Comparison of ENCODE assay signal across 10 mouse cellular contexts in the genomic region with DNA sequence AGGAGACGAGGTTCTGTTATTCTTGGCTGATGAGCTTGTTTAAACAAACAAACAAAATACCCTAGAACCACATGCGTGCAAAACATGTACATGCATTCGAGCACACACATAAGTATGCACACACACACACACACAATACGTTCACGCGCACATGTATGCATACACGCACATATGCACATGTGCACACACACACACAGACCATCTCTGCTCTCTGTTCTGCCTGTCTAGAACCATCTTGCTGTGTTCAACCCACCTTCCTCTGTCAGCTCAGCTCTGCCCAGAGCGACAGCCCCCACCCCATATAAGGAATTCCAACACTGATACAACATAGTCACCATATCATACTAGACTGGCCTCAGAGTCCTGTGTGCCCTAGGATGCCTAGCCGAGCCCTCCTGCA. TPM values are rescaled to one million over a fixed set of nuclear protein-coding genes. Genes with fewer than 3 reads are reported as not detected.
DNase-seq lines count a peak whose midpoint lies in the region; ATAC-seq and TF ChIP-seq lines count a peak whose summit lies in the region.
"Had no signal": no experiment of that assay in that cellular context is flagged by ENCODE, and none has a peak within 500 bp of the region (broad histone marks: within the 10 kb centered on the region; RNA-seq: fewer than 3 reads in every experiment).

No protein-coding gene starts in this region.

- intact Hi-C loops in heart, adult 2 months (cut with DNase I) = no loop called here
- intact Hi-C loops in gastrocnemius, postnatal 36 days (cut with DNase I) = no loop called here

- WGBS in heart, adult 2 months = 59% methylated on average over 9 of the region's 9 CpGs
- WGBS in kidney, postnatal 0 days = 75% methylated on average over 9 of the region's 9 CpGs
- 78% methylated on average over 9 of the region's 9 CpGs for WGBS in kidney, embryonic 14.5 days
- WGBS in neural tube, embryonic 13.5 days = 80% methylated on average over 9 of the region's 9 CpGs
- 71% methylated on average over 9 of the region's 9 CpGs for WGBS in stomach, postnatal 0 days

- 0 out of 2 replicates have a peak, but pooled peaks have one; percentile 7 for ATAC-seq in kidney, postnatal 0 days (replicated peaks; ENCODE audit: low FRiP score, low read depth)
- ATAC-seq in kidney, embryonic 14.5 days (ENCODE audit: low FRiP score, low TSS enrichment) = no peak
- no peak for ATAC-seq in neural tube, embryonic 13.5 days (ENCODE audit: low read depth)
- ATAC-seq in stomach, postnatal 0 days (ENCODE audit: low FRiP score, low TSS enrichment) = no peak

- H3K27ac ChIP-seq in heart, adult 2 months = peak overlapping the region; percentile 72; the same call in 1 of the 2 replicates
- H3K27ac ChIP-seq in kidney, postnatal 0 days = no peak overlapping the region
- no peak overlapping the region for H3K27ac ChIP-seq in kidney, embryonic 14.5 days (ENCODE audit: low read depth, low read length)
- H3K27ac ChIP-seq in neural tube, embryonic 13.5 days (replicated peaks) = 0 out of 2 replicates have a peak overlapping the region, but pooled peaks have one; percentile 23
- H3K27ac ChIP-seq in stomach, postnatal 0 days (replicated peaks) = peak overlapping the region; percentile 24; the same call in 1 of the 2 replicates
- H3K27ac ChIP-seq: limb, embryonic 13.5 days had no signal

- TF ChIP-seq CTCF in heart, adult 2 months (IDR thresholded peaks at IDR 0.05) = no peak
- TF ChIP-seq CTCF in kidney, postnatal 0 days (IDR thresholded peaks at IDR 0.05; ENCODE audit: low read depth) = no peak
- TF ChIP-seq CTCF in stomach, postnatal 0 days (IDR thresholded peaks at IDR 0.05; ENCODE audit: low read depth) = no peak

- no peak overlapping the region for H3K4me3 ChIP-seq in heart, adult 2 months
- H3K4me3 ChIP-seq in kidney, postnatal 0 days (replicated peaks; ENCODE audit: low read depth, low read length) = no peak overlapping the region
- no peak overlapping the region for H3K4me3 ChIP-seq in kidney, embryonic 14.5 days (ENCODE audit: low read length)
- no peak overlapping the region for H3K4me3 ChIP-seq in neural tube, embryonic 13.5 days
- no peak overlapping the region for H3K4me3 ChIP-seq in stomach, postnatal 0 days (ENCODE audit: low read depth, low read length)
- H3K4me3 ChIP-seq: limb, embryonic 13.5 days had no signal

- no peaks in the 10 kb centered on the region for H3K27me3 ChIP-seq in heart, adult 2 months (ENCODE audit: control insufficient read depth, insufficient read depth, low read length)
- no peaks in the 10 kb centered on the region for H3K27me3 ChIP-seq in kidney, postnatal 0 days (ENCODE audit: insufficient read depth, low read length)
- H3K27me3 ChIP-seq in kidney, embryonic 14.5 days (ENCODE audit: control insufficient read depth, insufficient read depth, low read length) = no peaks in the 10 kb centered on the region
- H3K27me3 ChIP-seq in neural tube, embryonic 13.5 days = no peaks in the 10 kb centered on the region
- H3K27me3 ChIP-seq in stomach, postnatal 0 days (ENCODE audit: control insufficient read depth, insufficient read depth, low read length) = no peaks in the 10 kb centered on the region
- H3K27me3 ChIP-seq: limb, embryonic 13.5 days had no signal

- peaks cover 7% of the 10 kb centered on the region for H3K36me3 ChIP-seq in heart, adult 2 months (ENCODE audit: control insufficient read depth, insufficient read depth, low read length)
- H3K36me3 ChIP-seq in kidney, postnatal 0 days (ENCODE audit: insufficient read depth, low read length) = peaks cover 12% of the 10 kb centered on the region; the same call in 1 of the 2 replicates
- H3K36me3 ChIP-seq in kidney, embryonic 14.5 days (ENCODE audit: control insufficient read depth, insufficient read depth, low read length) = peaks cover 4% of the 10 kb centered on the region; the same call in 1 of the 2 replicates
- peaks cover 49% of the 10 kb centered on the region for H3K36me3 ChIP-seq in neural tube, embryonic 13.5 days
- H3K36me3 ChIP-seq in stomach, postnatal 0 days (ENCODE audit: control insufficient read depth, insufficient read depth, low read length) = peaks cover 6% of the 10 kb centered on the region; the same call in 1 of the 2 replicates

- peaks cover 18% of the 10 kb centered on the region for H3K4me1 ChIP-seq in heart, adult 2 months (ENCODE audit: control insufficient read depth, insufficient read depth, low read length)
- H3K4me1 ChIP-seq in kidney, postnatal 0 days (replicated peaks; ENCODE audit: insufficient read depth, low read length) = no peaks in the 10 kb centered on the region
- peaks cover 4% of the 10 kb centered on the region; the same call in 1 of the 2 replicates for H3K4me1 ChIP-seq in kidney, embryonic 14.5 days (ENCODE audit: control insufficient read depth, insufficient read depth, low read length)
- peaks cover 32% of the 10 kb centered on the region for H3K4me1 ChIP-seq in neural tube, embryonic 13.5 days (replicated peaks)
- no peaks in the 10 kb centered on the region for H3K4me1 ChIP-seq in stomach, postnatal 0 days (replicated peaks; ENCODE audit: control insufficient read depth, insufficient read depth)

- no peaks in the 10 kb centered on the region for H3K9me3 ChIP-seq in kidney, postnatal 0 days (replicated peaks; ENCODE audit: low read length)
- H3K9me3 ChIP-seq in kidney, embryonic 14.5 days (ENCODE audit: control insufficient read depth, low read length) = no peaks in the 10 kb centered on the region
- no peaks in the 10 kb centered on the region for H3K9me3 ChIP-seq in neural tube, embryonic 13.5 days
- no peaks in the 10 kb centered on the region for H3K9me3 ChIP-seq in stomach, postnatal 0 days (ENCODE audit: control insufficient read depth, low read length)
- H3K9me3 ChIP-seq: limb, embryonic 13.5 days had no signal

- no peak for TF ChIP-seq EP300 in heart, adult 2 months (IDR thresholded peaks at IDR 0.05; ENCODE audit: insufficient read depth, low read depth, low read length)
- TF ChIP-seq EP300 in stomach, postnatal 0 days (optimal IDR thresholded peaks at IDR 0.05) = no peak

- H3K79me2 ChIP-seq in heart, adult 2 months (replicated peaks; ENCODE audit: control insufficient read depth, insufficient read depth, low read length) = no peaks in the 10 kb centered on the region

- H3K9ac ChIP-seq in heart, adult 2 months (ENCODE audit: low read depth, low read length) = no peak overlapping the region
- no peak overlapping the region for H3K9ac ChIP-seq in kidney, postnatal 0 days (ENCODE audit: low read depth, low read length)
- H3K9ac ChIP-seq in kidney, embryonic 14.5 days (ENCODE audit: low read depth, low read length) = no peak overlapping the region
- H3K9ac ChIP-seq in neural tube, embryonic 13.5 days = no peak overlapping the region
- no peak overlapping the region for H3K9ac ChIP-seq in stomach, postnatal 0 days (ENCODE audit: low read length)
- H3K9ac ChIP-seq: limb, embryonic 13.5 days had no signal

- DNase-seq in heart, adult 2 months = no peak
- no peak for DNase-seq in heart, adult 9 months (ENCODE audit: low spot score in 2 of 2)
- no peak for DNase-seq in kidney, postnatal 0 days (ENCODE audit: low spot score)
- no peak for DNase-seq in neural tube, embryonic 10.5 days (ENCODE audit: extremely low spot score, low spot score)
- no peak for DNase-seq in stomach, postnatal 0 days (ENCODE audit: low spot score)
- DNase-seq in gastrocnemius, postnatal 36 days = no peak
- DNase-seq: thymus, postnatal 36 days had no signal

- TF ChIP-seq POLR2A in heart, adult 2 months (IDR thresholded peaks at IDR 0.05; ENCODE audit: insufficient read depth, low read depth, low read length) = no peak

- no peak overlapping the region for H3K4me2 ChIP-seq in kidney, postnatal 0 days (ENCODE audit: low read length)
- no peak overlapping the region for H3K4me2 ChIP-seq in kidney, embryonic 14.5 days (replicated peaks; ENCODE audit: low read depth, low read length)
- no peak overlapping the region for H3K4me2 ChIP-seq in neural tube, embryonic 13.5 days
- no peak overlapping the region for H3K4me2 ChIP-seq in stomach, postnatal 0 days (replicated peaks; ENCODE audit: low read depth)
- H3K4me2 ChIP-seq: limb, embryonic 13.5 days had no signal

RNA-seq across cellular contexts. Expression of a gene that starts 34.3 kb away (rescaled TPM):
- total RNA-seq in heart, adult 2 months (2021) = 10 to 100 TPM; 25.3 to 35.4 TPM
- polyA plus RNA-seq in heart, adult 2 months (2012; rRNA removed) = 42.6 and 54.0 TPM in 2 replicates
- 44.4 and 50.6 TPM in 2 replicates for polyA plus RNA-seq in kidney, postnatal 0 days (2015; fragmentation: Nextera tagmentation; extraction: Ambion mirVana)
- 58.8 and 60.1 TPM in 2 replicates for polyA plus RNA-seq in kidney, embryonic 14.5 days (2014; fragmentation: Nextera tagmentation; extraction: Ambion mirVana)
- polyA plus RNA-seq in neural tube, embryonic 13.5 days (2015; fragmentation: Nextera tagmentation; extraction: Ambion mirVana) = 30.6 and 38.5 TPM in 2 replicates
- polyA plus RNA-seq in stomach, postnatal 0 days (2015; fragmentation: Nextera tagmentation; extraction: Ambion mirVana) = 44.7 and 47.9 TPM in 2 replicates
- total RNA-seq in gastrocnemius, postnatal 36 days (2021) = 10 to 100 TPM; 18.4 to 21.0 TPM

Comparison
In these comparisons a context has a peak if more than half of its experiments do, and no peak if none do; other contexts are left out.
1. H3K27ac ChIP-seq: peak in heart, adult 2 months (single experiment), neural tube, embryonic 13.5 days (single experiment) and stomach, postnatal 0 days (single experiment); none in kidney, postnatal 0 days (single experiment) and kidney, embryonic 14.5 days (single experiment).